Mouse (Mus musculus) ovary, postnatal 14 days (tissue): ENCODE measurements at regions not wholly inside any gene's neighbourhood (a gene's known extent, or its start where the extent isn't known, plus 50 kb on each side); places are given as distances from the start of the nearest gene placed in this dataset.
"Not testable (repeated sequence)": the region's sequence is repeated elsewhere in the genome, so short reads cannot be mapped to it uniquely, and the experiment has no call there.

Experiments used
- DNase-seq: peaks from one replicate; pipeline ENCODE4 v3.0.0; 2022; ENCODE audit warnings: low spot score

DNA sequence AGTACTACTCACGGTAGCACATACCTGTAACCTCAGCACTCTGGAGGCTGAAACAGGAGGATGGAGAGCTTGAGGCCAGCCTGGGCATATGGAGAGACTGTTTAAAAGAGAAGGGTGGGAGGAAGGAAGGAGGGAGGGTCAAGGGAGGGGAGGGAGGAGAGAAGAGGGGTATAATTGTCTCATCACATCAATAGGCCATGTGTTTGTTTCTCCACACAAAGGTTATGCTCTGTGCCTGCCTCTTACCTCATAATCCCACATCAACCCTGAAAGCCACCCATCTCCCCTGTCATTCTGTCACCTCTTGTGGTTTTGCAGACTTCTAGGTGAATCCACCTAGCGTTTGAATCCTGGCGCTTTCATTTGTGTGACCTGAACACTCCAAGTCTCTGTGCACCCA is 210.3 kb downstream of the Trim29 start:
- DNase-seq, result no peak

DNA sequence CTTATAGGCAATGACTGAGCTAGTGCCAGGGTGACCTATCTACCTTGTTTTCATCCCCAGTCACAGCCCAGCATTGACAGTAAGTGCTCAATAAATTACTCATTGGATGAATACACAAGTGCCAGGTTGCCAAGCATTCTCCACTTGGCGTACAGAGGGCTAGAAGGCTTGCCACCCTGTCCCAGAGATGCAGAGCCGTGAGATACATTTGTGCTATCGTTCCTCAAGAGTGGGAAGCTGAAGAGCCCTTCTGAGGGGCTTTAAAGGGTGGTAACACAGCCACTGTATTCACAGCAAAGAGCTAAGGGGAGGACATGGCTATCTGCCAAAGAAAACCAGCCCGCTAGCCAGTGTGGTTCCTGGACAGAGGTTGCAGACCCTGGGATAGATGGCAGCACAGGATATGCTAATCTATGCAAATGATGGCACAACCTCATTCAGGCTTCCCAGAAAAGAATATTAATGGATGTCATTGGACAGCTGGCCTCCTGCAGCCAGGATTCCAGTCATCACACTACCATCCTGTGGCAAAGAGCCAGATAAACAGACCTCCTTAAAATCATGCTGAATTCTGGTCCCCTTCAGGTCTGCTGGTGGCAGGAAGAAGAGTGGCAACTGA is 214.4 kb downstream of the Trim29 start:
- no peak for DNase-seq

DNA sequence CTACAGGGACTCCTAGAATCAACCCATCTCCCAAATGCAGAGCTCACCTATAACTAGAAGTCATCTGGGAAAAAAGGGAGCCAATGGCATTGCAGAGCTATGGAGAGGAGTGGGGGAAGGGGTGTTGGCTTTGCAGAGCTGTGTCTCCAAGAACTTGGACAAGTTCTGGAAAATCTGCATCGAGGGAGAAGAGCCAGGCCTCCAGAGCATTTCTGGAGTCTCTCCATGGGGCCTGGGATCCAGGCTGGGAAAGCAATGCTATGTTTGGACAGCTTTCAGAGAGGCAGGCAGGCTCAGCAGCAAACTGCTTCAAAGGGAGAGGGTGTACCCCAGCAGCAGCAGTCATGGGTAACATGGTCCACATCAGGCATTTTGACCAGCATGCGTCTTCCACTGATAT is 211.6 kb upstream of the Nectin1 start:
- DNase-seq, result no peak

DNA sequence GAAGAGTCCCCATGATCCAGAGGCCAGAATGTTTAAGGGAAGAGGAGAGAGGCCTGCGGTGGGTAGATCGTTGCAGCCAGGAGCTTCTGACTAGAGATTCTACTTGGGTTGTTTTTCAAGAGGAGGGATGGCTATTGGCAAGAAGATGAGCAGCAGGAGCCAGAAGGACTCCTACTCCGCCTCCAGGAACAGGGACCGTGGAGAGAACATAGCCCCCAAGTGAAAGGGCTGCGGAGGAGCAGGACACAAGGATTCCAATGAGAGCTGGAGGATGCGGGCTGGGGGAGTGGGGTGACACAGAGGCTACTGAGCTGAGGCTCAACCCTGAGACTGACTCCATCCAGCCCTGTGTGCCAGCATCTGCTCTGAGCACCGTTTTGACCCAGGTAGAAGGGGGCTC is 207.8 kb upstream of the Nectin1 start:
- no peak for DNase-seq

DNA sequence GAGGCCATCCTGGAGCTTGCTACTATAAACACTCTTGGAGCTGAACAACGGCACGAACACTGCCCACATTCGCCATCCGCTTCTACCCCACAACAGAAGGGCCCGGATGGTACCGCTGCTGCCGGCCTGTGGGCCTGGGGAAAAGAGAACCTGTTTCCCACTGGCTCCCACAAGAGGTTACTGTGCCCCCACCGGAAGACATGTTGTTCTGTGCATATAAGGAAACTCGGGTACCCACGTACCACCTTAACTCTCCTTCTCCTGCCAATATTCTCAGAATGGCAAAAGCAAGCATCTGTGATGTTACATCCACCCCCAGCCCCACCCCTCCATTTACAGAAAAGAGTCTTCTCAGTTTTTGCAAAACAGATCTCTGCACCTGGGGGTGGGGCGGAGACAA is 206.7 kb upstream of the Nectin1 start:
- DNase-seq, result no peak

DNA sequence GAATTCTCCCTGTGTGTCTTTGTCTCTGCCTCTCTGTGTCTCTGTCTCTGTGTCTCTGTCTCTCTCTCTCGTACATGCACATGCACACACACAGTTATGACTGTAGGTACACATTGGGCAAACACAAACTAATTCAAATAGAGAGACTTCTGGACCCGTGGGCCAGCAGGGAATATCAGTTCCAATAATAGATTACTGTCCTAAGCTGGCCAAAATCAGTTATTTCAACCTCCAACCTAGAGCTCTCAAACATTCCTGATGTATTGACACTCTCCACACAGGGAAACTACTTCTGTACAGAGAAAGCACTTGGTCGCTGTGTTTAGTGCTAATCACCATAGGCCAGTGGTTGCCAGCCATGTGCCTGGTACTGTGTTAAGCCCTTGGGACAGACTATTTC is 203.7 kb upstream of the Nectin1 start:
- DNase-seq, result no peak

DNA sequence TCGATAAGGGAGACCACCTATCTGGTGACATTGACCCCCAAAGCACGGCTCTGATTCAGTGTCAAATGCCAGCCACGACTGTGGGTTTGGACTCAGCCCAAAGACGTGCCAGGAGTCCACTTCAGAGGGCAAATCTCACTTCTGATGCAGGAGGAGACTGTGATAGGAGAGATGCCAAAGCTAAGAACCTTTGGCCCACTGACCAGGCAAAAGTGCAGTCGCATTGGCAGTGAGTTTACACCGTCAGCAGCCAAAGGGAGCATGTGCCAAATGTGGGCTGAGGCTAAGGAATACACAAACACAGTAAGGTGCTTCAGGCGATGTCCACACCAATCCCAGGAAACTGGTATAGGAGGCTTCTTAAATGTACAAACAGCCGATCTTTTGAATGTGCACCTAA is 202.6 kb upstream of the Nectin1 start:
- DNase-seq, result no peak

DNA sequence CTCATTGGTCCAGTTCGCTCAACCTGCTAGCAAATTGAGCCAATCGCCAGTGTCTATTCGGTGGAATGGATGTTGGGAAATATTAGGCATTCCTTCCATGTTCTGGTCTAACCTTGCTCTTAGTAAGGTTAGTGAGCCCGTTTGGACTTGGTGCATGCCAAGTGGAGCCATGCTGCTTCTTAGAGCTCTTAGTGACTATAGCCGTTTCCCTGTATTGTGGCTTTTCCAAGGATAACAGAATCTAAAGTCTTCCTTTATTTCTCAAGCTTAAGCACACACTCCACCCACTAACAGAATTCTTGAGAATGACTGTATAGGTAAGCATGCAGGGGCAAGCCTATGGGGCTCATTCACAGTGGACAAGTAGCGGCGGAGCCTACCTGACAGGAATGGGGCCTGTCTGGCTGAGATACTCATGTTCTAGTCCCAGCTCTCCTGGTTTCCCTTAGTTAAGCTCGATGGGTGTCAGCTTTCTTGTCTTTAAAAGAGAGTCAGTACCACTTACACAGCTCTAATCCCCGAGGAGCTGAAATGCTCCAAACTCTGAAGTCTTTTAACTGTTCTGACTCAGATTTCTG is 201.6 kb upstream of the Nectin1 start:
- DNase-seq, result no peak

DNA sequence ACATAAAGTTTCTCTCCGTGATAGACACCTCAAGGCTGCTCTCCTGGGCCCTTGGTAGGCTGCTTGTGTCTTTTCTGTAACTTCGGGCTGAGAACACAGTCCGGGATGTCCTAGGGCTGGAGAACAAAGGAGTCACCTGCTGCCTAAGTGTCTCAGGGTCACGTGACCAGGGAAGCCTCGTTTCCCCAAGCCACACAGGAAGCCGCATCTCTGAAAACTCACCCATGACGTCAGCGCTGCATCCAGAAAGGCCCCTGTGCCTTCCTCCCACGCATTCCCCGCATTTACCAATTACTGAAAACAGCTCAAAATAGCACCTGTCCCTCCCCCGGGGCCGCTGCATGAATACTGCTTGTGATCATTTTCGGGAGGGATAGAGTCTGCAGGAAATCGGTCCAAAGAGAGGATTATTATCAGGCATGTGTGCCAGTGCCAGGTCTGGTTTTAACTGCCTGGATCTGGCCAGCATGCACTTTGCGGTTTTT is 198.7 kb upstream of the Nectin1 start:
- DNase-seq, result no peak

DNA sequence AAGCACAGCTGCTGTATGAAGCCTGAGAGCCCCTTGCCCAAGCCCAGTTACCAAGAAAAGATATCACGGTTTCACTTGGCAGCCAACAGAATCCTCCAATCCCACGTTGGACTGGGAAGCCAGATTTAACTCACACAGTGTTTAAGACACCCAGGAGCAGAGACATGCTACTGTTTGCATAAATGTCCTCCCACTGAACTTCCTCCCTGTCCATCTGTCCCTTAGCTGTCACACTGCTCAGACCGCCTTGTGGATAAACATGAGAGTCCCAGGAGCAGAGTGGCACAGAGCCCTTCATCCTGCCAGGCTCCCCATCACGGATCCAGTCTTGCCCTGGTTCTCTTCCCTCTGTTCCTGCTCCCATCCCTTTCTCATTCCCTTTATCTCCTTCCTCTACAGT is 194.9 kb upstream of the Nectin1 start:
- no peak for DNase-seq

DNA sequence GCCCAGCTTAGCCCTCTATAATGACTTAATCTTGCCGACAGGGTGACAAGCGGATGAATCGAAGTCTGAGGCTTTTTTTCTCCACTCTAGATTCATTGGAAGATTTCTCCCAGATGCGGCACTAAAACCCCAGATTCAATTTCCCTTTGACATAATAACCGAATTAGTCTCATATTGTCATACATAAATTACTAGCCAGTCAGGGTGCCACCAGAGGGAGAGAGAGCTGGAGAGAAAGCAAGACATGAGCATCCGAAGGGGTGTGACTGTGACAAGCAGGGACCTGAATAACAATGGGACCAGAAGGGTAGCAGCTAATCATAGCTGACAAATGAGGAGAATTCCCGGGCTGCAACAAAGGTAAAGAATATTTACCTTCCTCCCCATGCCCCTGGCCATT is 194.5 kb upstream of the Nectin1 start:
- DNase-seq, result no peak

DNA sequence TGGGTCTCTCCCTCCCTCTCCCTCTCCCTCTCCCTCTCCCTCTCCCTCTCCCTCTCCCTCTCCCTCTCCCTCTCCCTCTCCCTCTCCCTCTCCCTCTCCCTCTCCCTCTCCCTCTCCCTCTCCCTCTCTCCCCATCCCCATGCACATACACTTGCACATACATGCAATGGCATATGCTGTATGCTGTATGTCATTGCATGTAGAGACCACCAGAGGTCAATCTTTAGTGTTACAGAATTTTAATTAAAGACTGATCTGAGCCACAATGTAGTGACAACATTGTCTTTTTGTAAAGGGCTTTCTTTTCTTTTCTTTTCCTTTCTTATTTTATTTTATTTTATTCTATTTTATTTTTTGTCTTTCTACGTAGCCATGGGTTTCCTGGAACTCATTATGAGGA is 191.0 kb upstream of the Nectin1 start:
- DNase-seq, result not testable (repeated sequence)

DNA sequence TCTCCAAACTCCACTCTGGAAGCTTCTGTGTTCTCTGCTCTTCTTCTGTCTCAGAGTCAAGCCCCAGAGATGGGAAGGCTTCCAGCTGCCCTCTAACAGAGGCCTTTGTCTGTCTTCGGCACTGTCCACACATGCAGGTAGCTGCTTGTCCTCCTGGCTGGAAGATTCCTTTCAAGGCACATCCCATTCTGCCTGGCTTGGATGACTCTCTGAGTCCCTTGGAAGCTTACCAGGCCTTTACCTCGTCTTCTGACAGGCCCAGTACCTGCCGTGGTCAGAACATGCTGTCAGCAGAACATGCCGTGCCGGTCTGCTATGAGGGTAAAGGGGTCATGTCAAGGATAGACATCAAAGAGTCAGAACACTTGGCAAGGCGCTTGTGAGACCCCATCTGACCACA is 181.8 kb upstream of the Nectin1 start:
- no peak for DNase-seq

DNA sequence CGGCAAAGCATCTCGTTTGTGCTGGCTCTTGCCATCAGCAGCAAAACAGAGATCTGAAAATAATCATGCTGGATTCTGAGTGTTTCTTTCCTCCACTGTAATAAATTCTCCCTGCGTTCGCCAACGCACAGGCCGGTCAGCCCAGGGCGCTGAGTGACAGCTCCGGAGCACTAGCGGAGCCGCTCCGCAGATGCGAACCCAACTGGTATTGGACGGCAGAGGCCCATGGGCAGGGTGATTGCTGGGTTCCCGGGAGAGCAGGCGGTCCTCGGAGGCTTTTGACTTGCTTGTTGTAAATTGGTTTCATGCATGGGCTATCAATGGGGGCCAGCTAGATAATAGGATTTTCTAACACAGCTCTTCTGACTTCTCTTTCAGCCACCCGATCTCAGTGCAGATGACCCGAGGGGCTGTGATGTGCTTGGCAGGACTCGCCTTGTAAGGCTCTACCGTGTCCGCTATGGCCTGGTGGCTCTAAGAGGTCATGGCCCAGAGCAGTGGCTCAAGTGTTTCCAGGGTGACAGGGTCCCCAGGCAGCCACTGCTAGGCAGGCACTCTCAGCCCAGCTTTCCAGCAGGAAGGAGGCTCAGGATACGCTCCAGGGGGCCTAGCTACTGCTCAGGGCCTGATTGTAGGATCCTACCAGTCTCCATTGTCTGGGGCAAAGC is 179.4 kb upstream of the Nectin1 start:
- no peak for DNase-seq

DNA sequence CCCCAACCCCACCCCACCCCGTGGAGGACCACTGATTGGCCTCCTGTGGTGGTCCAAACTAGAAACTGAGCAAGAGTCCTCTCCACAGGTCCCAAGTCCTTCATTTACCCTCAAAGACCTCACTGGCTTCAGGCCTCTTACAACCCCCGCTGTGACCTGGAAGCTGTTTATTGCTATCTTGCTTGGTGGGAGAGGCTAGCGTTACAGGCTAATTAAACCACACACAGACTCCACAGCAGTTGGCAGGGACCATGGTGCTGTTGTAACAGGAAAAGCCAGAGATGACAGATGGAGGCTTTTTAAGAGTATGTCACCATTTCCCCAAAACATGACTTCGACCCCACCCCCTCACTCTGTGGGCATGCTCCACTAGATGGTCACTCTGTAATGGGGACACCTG is 174.9 kb upstream of the Nectin1 start:
- DNase-seq, result no peak

DNA sequence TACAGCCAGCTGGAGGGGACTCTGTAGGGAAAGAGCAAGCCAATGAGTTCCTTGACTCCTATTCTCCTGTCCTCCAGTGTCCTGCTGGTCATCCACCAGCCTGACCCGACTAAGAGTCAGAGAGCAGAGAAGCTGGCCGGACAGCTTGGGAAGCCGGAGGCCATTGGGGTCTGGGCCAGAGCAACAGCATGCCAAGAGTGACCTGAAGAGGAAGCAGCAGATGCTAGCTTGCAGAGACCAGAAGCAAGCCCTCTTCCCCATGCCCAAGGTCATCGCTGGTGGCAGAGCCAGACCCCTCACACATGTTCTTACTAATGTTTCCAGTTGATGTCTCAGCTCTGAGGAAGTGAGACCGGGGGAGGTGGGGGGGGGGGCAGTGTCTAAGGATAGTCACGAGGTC is 172.7 kb upstream of the Nectin1 start:
- DNase-seq, result no peak

DNA sequence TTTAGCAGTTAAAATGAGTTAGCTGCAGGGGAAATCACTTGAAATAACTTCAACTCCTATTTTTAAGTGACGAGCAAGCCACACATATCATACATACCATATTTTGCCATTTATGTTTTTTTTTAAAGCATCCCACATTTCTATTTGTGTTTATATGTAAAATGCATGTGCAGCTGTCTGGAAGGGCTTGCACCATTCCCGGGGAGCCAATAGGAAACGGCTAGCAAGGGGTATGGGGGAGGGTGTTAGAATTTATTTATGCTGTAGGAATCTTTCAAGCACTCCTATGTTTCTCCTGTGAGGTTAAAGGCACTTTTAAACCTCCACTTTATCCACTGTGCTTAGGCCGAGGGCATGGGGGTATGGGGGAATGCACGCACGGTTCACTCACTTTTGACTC is 168.1 kb upstream of the Nectin1 start:
- DNase-seq, result no peak

DNA sequence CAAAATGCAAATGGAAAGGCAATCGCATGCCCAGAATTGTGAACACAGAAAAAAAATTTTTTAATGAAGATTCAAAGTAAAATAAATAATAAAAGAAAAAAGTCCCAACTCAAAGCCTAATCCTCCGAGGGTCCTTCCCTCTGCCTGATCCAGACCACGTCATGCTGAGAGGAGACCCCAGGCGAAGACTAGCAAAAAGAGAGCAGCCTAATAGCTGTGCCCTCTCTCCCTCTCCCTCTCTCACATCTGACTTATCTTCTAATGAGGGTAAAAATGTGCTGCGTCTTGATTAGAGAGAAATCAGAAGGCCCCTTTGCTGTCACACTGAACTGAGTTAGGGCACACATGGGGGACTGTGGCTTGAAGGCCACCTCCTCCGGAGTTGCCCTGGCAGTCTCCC is 163.1 kb upstream of the Nectin1 start:
- DNase-seq, result no peak

DNA sequence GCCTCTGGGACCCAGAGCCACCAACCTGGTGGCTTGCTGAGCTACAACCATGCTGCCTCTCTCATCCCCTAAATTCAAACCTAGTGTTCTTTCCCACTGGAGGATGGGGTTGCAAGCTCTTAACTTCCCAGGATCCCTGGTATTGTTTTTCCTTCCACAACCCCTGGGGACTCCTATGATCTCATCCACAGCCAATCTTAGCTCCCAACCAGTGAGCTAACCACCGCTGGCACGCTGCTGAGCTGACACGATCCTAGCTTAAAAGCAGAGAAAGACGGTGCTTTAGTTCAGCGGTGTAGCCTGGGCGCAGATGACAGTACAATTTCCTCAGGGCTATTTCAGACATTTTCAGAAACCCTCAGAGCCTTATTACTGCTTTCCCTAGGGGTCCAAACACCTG is 158.2 kb upstream of the Nectin1 start:
- no peak for DNase-seq

DNA sequence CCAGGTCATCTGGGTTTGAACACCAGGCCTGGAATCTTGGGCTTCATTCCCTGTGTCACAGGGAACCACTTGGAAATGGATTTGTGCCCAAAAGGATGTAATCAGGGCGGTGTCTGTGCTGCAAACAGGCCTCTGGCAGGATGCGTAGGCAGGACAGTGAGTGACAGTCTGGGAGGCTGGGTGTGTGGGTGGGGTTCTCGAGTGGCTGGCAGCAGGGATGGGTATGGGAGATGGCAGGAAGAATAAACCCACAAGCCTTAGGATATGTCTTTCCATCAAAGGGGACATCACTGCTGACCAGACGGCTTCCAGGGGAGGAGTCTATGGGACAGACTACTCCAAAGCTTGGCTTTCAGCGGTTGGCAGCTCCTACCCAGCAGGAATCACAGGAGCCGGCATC is 150.5 kb upstream of the Nectin1 start:
- no peak for DNase-seq

DNA sequence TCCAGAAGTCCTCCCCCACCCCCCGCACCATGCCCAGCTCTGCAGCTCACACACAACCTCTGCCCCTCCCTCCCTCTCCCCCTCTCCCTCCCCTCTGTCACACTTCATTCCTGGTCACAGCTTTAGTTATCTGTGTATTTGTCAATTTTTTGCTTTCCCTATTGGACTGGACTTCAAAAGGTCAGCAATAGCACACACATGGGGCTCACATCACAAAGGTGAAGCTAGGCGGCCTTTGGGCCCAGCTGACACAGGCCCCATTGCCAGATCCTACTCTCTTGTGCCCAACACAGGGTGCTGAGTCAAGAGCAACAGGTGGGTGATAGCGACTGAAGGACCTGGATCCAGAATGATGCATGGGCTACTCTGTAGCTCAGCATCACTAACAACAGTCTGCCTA is 149.0 kb upstream of the Nectin1 start:
- no peak for DNase-seq

DNA sequence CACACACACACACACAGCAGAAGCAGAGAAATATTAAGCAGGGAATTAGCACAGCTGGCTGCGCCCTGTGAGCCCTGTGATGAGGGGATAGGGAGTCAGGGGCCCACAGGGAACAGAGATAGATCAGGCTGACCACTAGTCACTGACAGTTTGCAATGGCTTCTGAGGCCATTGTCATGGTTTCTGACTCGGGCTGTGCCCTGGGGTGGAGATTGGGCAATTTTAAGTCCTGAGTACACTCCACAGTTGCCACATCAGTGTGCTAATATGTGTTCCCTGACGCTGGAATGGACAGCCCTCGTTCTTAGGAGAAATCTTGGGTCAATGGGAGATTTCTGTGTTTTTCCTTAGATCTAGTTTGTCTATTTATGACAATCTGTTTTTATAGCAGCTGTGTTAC is 148.3 kb upstream of the Nectin1 start:
- no peak for DNase-seq

DNA sequence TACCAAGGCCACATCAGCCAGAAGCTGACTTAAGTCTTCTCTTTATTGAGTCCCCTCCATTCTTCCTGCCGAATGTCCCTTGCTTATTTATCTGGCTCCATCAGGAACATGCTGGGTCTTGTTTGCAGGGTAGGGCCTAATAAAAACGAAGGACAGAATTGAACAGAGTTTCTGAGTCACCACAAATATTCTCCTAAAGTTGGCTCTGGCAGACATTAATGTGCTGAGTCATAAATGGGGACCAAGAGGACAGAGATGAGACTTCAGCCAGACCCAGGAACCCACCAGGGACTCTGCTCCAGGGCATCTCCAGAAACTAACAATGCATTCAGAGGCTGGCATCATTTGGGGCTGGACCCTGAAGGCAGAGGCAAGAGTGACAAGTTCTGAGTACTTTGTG is 143.4 kb upstream of the Nectin1 start:
- DNase-seq, result no peak

DNA sequence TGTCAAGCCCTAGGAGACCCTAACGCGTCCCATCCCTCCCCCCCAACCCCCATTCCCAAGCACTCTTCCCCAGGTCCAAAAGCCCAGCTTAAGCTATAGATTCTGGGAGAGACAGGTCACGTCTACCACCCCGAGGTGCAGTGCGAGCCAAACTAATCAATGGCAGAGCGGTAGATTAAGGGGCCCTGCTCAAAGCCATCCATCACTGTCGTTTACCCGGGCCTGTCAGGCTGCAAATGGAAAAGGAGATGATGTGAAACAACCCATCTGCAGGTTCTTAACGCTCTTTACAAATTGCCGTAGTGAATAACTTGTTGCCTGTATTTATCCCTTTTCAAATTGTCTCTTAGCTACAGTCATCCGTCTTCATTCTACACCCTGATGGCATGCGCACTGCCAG is 126.2 kb upstream of the Nectin1 start:
- no peak for DNase-seq
